Mouse (Mus musculus) hematopoietic stem cell, adult 5-6 weeks (primary cell): ENCODE measurements around the gene 1700122O11Rik. TPM values are rescaled to one million over a fixed set of nuclear protein-coding genes. Genes with fewer than 3 reads are reported as not detected.

ENCODE experiments used
- ATAC-seq, 2 experiments: fragments of 125-278 bp in 1 of 2; replicated peaks in 1 of 2; 2 replicates each; pipeline ENCODE4 v1.8.0; 2016 to 2017; ENCODE audit warnings: inconsistent platforms in 2 of 2, mild to moderate bottlenecking in 2 of 2, moderate number of reproducible peaks in 2 of 2, low read depth in 1 of 2, moderate TSS enrichment in 1 of 2; ENCODE audit not compliant: low FRiP score in 2 of 2, poor library complexity in 2 of 2, severe bottlenecking in 2 of 2, insufficient read depth in 1 of 2, low TSS enrichment in 1 of 2
- total RNA-seq: library from RNA; stranded (forward); fragments of 172-1452, 232-1000 nt; gene quantifications from 2 replicates; pipeline ENCODE4 v1.2.3, GENCODE M21; 2017

Gene 1700122O11Rik
- total RNA-seq, 1 experiment from 2014 or later = not detected

GRCm38 (mm10) chr17:47999812-48000211 is 38.3 kb downstream of the 1700122O11Rik start:
- ATAC-seq = no peak

- no peak for ATAC-seq
Observed at GRCm38 (mm10) chr17:47999403-47999802, 38.7 kb downstream of the 1700122O11Rik start.

- ATAC-seq = no peak
Observed at GRCm38 (mm10) chr17:47997806-47998205, 40.3 kb downstream of the 1700122O11Rik start.

GRCm38 (mm10) chr17:47990392-47991123 is 47.5 kb downstream of the 1700122O11Rik start:
- peak in 1 of 2 experiments; percentile 31; a peak in 1 of 4 replicates for ATAC-seq

DNA sequence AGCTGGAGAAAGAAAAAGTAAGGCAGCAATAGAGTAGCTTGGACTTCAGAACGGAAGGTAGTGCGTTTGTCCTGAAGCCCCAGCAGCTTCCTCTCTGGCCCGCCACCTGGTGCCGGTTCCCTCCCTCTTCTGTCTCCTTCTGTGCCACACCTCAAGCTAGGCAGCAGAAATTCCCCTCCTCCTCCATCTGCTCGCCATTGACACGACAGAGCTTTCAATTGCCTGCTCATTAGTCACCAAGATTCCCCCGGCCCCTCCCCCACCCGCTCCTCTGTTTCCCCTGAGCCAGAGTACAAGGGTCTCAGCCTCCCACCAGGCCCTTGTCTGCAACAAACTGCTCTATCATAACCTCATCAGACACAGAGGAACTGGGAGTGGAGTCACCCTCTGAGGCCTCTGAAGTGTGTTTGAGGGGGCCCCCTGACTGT is 48.1 kb downstream of the 1700122O11Rik start:
- peak; percentile 72 to 92 for ATAC-seq

- ATAC-seq = no peak
Observed at GRCm38 (mm10) chr17:47988811-47989210, 49.3 kb downstream of the 1700122O11Rik start.

- no peak for ATAC-seq
Observed at GRCm38 (mm10) chr17:47988074-47988473, 50.0 kb downstream of the 1700122O11Rik start.

Other genes with a start within 250 kb of the 1700122O11Rik start
- gene Mdfi, start 203.6 kb downstream of the 1700122O11Rik start, total RNA-seq = 27.1 and 33.8 TPM in 2 replicates
- 7.0 and 7.1 TPM in 2 replicates for gene Foxp4, start 113.6 kb downstream of the 1700122O11Rik start, total RNA-seq
- gene 1700067P10Rik, start 51.0 kb upstream of the 1700122O11Rik start, total RNA-seq = not detected in 2 replicates
- 2.9 and 4.4 TPM in 2 replicates for gene 9830107B12Rik, start 108.0 kb upstream of the 1700122O11Rik start, total RNA-seq
- gene A530064D06Rik, start 129.0 kb upstream of the 1700122O11Rik start, total RNA-seq = 1.0 and 9.2 TPM in 2 replicates
- 7.4 and 13.9 TPM in 2 replicates for gene Trem1, start 194.5 kb upstream of the 1700122O11Rik start, total RNA-seq
- 7.2 and 34.1 TPM in 2 replicates for gene Trem3, start 209.5 kb upstream of the 1700122O11Rik start, total RNA-seq
- gene Treml4, start 226.0 kb upstream of the 1700122O11Rik start, total RNA-seq = 0.56 TPM in 1 of 2 replicates, not detected in the other